Mouse (Mus musculus): ENCODE measurements around the gene Rmdn3.

GRCm38 (mm10) chr2:119176761-119177160 is 19.9 kb upstream of the Rmdn3 start:
- TF ChIP-seq POLR2A (IDR thresholded peaks at IDR 0.05; ENCODE audit: control insufficient read depth, low read depth, low read length) (no peak), CTCF (IDR thresholded peaks at IDR 0.05; ENCODE audit: control insufficient read depth, insufficient read depth, insufficient replicate concordance, low read depth, low read length) (no peak)
